Mouse (Mus musculus): ENCODE data around the gene Fxyd4. TPM values are rescaled to one million over a fixed set of nuclear protein-coding genes. Genes with fewer than 3 reads are reported as not detected.

Fxyd4 gene
- polyA plus RNA-seq (2017; shearing (Covaris generic)) = 10 to 100 TPM in 1 of 2 experiments, 1 to 10 TPM in 1; 2.5 to 12.1 TPM

DNA sequence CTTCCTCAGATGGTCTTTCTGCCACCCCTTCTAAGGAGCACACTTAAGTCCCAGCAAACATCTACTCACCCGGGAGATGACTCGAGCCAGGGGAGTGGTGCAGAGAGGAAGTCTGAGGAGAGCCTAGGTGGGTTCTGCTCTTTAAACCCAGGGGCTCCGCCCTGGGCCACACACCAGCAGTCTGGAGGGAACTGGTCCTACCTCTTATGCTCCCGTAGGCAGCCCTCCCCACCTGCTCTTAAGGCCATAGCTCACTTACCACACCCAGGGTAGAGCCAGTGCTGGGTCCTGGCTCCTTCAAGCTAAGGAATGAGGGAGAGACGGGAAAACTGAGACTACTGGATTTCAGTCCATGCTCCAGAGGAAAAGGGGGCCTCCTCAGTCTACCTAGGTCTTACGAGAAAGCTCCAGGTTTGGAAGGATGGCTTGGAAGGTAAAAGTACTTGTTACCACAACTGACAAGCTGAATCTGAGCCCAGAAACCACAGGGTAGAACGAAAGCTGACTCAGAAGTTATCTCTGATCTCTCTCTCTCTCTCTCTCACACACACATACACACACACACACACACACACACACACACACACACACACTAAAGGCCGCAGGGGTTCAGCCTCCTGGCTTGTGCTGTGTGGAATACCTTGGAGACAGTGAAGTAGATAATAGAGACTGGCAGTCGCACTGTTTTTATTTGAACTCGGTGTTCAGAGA lies at the start of gene Fxyd4:
Gene Fxyd4 (minus strand): TSS at position 471 of the 711 bp plus-strand sequence.

DNA sequence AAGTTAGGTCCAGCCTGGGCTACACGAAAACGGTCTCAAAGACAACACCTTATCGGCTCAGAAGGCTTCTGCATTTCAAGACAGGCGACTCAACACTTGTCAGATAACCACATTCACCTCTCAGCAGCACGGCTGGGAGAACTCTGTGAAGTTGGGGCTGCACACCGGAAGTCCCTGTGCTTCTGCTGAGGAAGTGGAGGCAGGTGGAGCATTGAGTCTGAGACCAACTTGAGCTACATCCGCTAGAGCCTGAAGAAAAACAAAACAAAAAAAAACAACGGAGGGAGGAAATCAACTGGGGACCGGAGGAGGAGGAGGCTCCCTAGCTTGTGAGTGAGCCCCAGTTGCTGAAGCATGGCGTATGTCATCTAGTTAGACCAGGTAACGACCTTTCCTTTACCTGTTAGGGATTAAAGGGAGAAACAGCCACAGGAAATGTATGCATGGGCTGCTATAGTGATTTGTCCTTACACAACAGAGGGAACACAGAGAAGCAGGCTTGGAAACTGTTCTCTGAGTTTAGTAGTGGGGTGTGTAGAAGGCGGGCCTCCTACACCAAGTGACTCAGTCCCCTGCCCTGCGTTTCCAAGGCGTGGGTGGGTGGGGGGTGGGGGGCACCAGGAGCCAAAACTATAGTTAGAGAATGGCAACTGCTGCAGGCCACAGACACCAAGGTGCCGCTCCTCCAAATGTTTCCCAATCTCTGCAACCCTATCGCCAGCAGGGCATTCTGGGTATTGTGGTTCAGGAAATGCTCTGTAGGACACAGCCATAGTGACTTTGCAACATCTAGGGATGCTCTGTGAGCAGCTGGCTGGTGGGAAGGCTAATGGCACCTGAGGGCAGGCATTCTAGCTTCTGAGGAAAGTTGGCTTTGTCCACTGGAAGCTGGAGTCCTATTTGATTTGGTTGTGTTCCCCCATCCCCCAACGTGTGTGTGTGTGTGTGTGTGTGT lies 37.1 kb downstream of the Fxyd4 start, which contains the start of gene Hnrnpf:
Gene Hnrnpf (plus strand): TSS at position 199 of the 955 bp plus-strand sequence.

Other genes starting within 250 kb of the Fxyd4 start
- 10 to 100 TPM; 27.4 to 33.7 TPM for gene Zfp637, start 96.5 kb downstream of the Fxyd4 start, polyA plus RNA-seq (2017; shearing (Covaris generic))
- 1 to 10 TPM; 3.8 to 5.3 TPM for gene Zfp239, start 75.6 kb downstream of the Fxyd4 start, polyA plus RNA-seq (2017; shearing (Covaris generic))
- gene Hnrnpf, start 37.4 kb downstream of the Fxyd4 start, polyA plus RNA-seq (2017; shearing (Covaris generic)) = 1,000 to 10,000 TPM; 1,209 to 1,524 TPM
- gene Rasgef1a, start 73.7 kb upstream of the Fxyd4 start, polyA plus RNA-seq (2017; shearing (Covaris generic)) = 1 to 10 TPM; 2.1 to 6.8 TPM
- gene Csgalnact2, start 201.4 kb upstream of the Fxyd4 start, polyA plus RNA-seq (2017; shearing (Covaris generic)) = 10 to 100 TPM; 17.1 to 21.3 TPM